Mouse (Mus musculus): ENCODE measurements around the gene Adamts16.

Adamts16 gene

GRCm38 (mm10) chr13:70714081-70714775 is 127.4 kb downstream of the Adamts16 start:
- DNase-seq (ENCODE audit: low read depth, low spot score): no peak

- no peak for DNase-seq (ENCODE audit: low read depth, low spot score)
Measured at GRCm38 (mm10) chr13:70713331-70713730, 128.3 kb downstream of the Adamts16 start.

- no peak for DNase-seq (ENCODE audit: low read depth, low spot score)
Measured at GRCm38 (mm10) chr13:70707158-70707854, 134.3 kb downstream of the Adamts16 start.

- no peak for DNase-seq (ENCODE audit: low read depth, low spot score)
Measured at GRCm38 (mm10) chr13:70702904-70703303, 138.7 kb downstream of the Adamts16 start.

GRCm38 (mm10) chr13:70698812-70699387 is 142.7 kb downstream of the Adamts16 start:
- no peak for DNase-seq (ENCODE audit: low read depth, low spot score)

GRCm38 (mm10) chr13:70689452-70689960 is 152.1 kb downstream of the Adamts16 start:
- DNase-seq (ENCODE audit: low read depth, low spot score): no peak

GRCm38 (mm10) chr13:70685825-70686224 is 155.8 kb downstream of the Adamts16 start:
- DNase-seq (ENCODE audit: low read depth, low spot score): no peak

- DNase-seq (ENCODE audit: low read depth, low spot score): no peak
Measured at GRCm38 (mm10) chr13:70684976-70685609, 156.5 kb downstream of the Adamts16 start.

GRCm38 (mm10) chr13:70681411-70682183 is 160.0 kb downstream of the Adamts16 start:
- DNase-seq (ENCODE audit: low read depth, low spot score): no peak

- DNase-seq (ENCODE audit: low read depth, low spot score): no peak
Measured at GRCm38 (mm10) chr13:70680316-70680715, 161.3 kb downstream of the Adamts16 start.
